Mouse (Mus musculus) ES-E14 (cell line): ENCODE data around the gene Smarcd3. TPM values are rescaled to one million over a fixed set of nuclear protein-coding genes. Genes with fewer than 3 reads are reported as not detected.

Source experiments
- DNase-seq: peaks from one replicate; pipeline ENCODE4 v3.0.0-alpha.2; 2013; ENCODE audit warnings: low read depth, low spot score
- H3K27ac ChIP-seq: 2 replicates; pipeline ENCODE4 v1.5.1; 2012; ENCODE audit warnings: low read depth, mild to moderate bottlenecking, low read length, moderate library complexity, mixed read lengths; ENCODE audit not compliant: poor library complexity, insufficient read depth, severe bottlenecking
- H3K36me3 ChIP-seq: 2 replicates; pipeline ENCODE4 v1.6.1; 2012; ENCODE audit warnings: mild to moderate bottlenecking, low read length, moderate library complexity, mixed read lengths; ENCODE audit not compliant: control insufficient read depth, poor library complexity, insufficient read depth, severe bottlenecking
- H3K4me1 ChIP-seq, 2 experiments: fragments of 150-350 bp in 1 of 2; sonication (generic) in 1 of 2; 2 replicates each; pipeline ENCODE4 v1.6.1; 2012; ENCODE audit warnings: low read length in 2 of 2, mild to moderate bottlenecking in 1 of 2, mixed read lengths in 1 of 2; ENCODE audit not compliant: control insufficient read depth in 2 of 2, insufficient read depth in 2 of 2, poor library complexity in 1 of 2
- H3K4me3 ChIP-seq, 2 experiments: fragments of 150-350 bp in 1 of 2; sonication (generic) in 1 of 2; 2 replicates each; pipeline ENCODE4 v1.5.1; 2012; ENCODE audit warnings: low read length in 2 of 2, low read depth in 1 of 2, mild to moderate bottlenecking in 1 of 2, mixed read lengths in 1 of 2; ENCODE audit not compliant: insufficient read depth in 1 of 2, poor library complexity in 1 of 2, severe bottlenecking in 1 of 2
- H3K9ac ChIP-seq: 2 replicates; pipeline ENCODE4 v1.6.1; 2012; ENCODE audit warnings: low read depth, mild to moderate bottlenecking, low read length, mixed read lengths; ENCODE audit not compliant: poor library complexity, insufficient read depth, severe bottlenecking
- H3K9me3 ChIP-seq: fragments of 150-350 bp; sonication (generic); 2 replicates; pipeline ENCODE4 v1.6.1; 2012; ENCODE audit warnings: low read depth, mild to moderate bottlenecking, low read length; ENCODE audit not compliant: control insufficient read depth, insufficient read depth
- CHD2 ChIP-seq: IDR thresholded peaks from 2 replicates; pipeline ENCODE4 v1.6.1; 2014; ENCODE audit warnings: mild to moderate bottlenecking, low read depth, low read length, inconsistent platforms
- HCFC1 ChIP-seq: IDR thresholded peaks from 2 replicates; pipeline ENCODE4 v1.6.1; 2012; ENCODE audit warnings: low read length, inconsistent platforms, borderline replicate concordance; ENCODE audit not compliant: insufficient read depth
- MAFK ChIP-seq: IDR thresholded peaks from 2 replicates; pipeline ENCODE4 v1.6.1; 2014; ENCODE audit warnings: mild to moderate bottlenecking, low read depth, low read length, inconsistent platforms; ENCODE audit not compliant: insufficient read depth
- ZC3H11A ChIP-seq: IDR thresholded peaks from 2 replicates; pipeline ENCODE4 v1.6.1; 2012; ENCODE audit warnings: low read depth, mild to moderate bottlenecking, inconsistent platforms, low read length, borderline replicate concordance
- ZNF384 ChIP-seq: IDR thresholded peaks from 2 replicates; pipeline ENCODE4 v1.6.1; 2012; ENCODE audit warnings: low read depth, low read length, inconsistent platforms
- in situ Hi-C, 2 experiments: fragments of 600-800 bp; cut with MboI; formaldehyde crosslinking; loops; one replicate each; pipeline ENCODE4 v1.15.1; 2025; ENCODE audit warnings: low sequenced_read_pairs in 2 of 2, inconsistent platforms in 1 of 2; ENCODE audit not compliant: unreplicated experiment in 2 of 2
- total RNA-seq: library from RNA; depleted of rRNA; stranded (reverse); fragments of 300-350 nt; gene quantifications from 2 replicates; pipeline ENCODE4 v1.2.3, GENCODE M21; 2012

Smarcd3 gene
- total RNA-seq, 1 experiment: 4.9 TPM

DNA sequence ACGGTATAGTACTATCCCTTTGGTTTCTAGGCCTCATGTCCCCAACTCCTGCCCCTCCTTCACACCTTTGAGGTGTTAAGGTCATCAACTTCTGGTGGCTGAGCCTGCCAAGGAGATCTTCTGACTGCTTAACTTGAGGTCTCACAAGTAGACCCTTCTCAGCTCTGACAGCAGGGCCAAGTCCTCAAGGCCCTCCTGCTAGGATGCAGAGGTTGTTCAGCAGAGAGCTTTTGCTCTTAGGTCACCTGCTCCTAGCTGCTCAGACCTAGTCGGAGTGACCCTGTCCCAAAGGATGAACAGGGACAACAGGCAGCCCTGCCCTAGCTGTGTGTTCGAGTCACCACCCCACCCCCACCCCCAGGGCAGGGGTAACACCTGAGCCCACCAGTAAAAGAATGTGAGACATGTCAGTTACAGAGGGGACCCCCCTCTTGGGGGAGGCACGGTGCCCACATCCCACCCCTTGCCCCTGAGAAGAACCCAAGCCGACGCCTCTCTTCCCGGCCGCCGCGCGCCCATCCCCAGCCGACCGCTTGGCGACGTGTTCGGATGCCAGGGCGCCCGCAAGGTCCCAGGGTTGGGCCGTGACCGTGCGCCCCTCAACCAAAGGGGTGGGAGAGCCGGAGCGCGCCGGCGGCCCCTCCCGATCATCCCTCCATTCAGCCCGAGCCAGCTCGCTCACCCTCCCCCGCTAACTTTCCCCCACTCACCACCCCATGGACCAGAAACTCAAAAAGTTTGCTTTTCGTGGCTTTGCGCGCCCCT, 23.0 kb downstream of the Smarcd3 start:
- no peak for DNase-seq
- no peak for TF ChIP-seq CHD2
- TF ChIP-seq ZNF384: no peak
- TF ChIP-seq MAFK: no peak
- TF ChIP-seq HCFC1: no peak
- TF ChIP-seq ZC3H11A: no peak
- Histone ChIP-seq H3K36me3 (no peaks in the 10 kb centered on the region), H3K27ac (no peak overlapping the region), H3K4me3 (peak overlapping the region; percentile 61 to 67), H3K4me1 (peaks cover 4 to 17% of the 10 kb centered on the region in 2 experiments; a peak in 3 of 4 replicates), H3K9me3 (no peaks in the 10 kb centered on the region), H3K9ac (peak overlapping the region; percentile 68)
- in situ Hi-C loops: no loop called here

DNA sequence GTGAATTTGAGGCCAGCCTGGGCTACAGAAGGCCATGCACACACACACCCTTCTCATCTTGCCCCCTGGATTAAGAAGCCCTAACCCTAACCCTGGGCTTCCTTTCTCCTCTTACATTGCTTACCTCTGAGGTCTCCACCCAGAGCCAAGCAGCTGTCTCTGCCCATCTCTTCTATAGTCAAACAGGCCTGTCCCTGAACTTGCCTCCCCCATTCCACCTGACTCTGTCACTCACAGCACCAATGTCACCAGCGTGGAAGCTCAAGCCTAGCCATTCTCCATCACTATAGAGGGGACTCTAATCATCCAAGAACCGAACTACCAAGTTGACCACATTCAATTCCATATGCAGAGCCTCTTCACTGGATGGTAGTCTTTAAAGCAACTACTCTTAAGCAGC, 24.0 kb downstream of the Smarcd3 start:
- no peak overlapping the region for H3K27ac ChIP-seq
- H3K9ac ChIP-seq: no peak overlapping the region
- in situ Hi-C loops: no loop called here
- no peak overlapping the region for H3K4me3 ChIP-seq
- DNase-seq: no peak
- peaks cover 4 to 19% of the 10 kb centered on the region in 2 experiments; a peak in 3 of 4 replicates for H3K4me1 ChIP-seq
- H3K36me3 ChIP-seq: no peaks in the 10 kb centered on the region
- no peaks in the 10 kb centered on the region for H3K9me3 ChIP-seq
- TF ChIP-seq HCFC1 (no peak), ZNF384 (no peak), CHD2 (no peak), MAFK (no peak), ZC3H11A (no peak)

DNA sequence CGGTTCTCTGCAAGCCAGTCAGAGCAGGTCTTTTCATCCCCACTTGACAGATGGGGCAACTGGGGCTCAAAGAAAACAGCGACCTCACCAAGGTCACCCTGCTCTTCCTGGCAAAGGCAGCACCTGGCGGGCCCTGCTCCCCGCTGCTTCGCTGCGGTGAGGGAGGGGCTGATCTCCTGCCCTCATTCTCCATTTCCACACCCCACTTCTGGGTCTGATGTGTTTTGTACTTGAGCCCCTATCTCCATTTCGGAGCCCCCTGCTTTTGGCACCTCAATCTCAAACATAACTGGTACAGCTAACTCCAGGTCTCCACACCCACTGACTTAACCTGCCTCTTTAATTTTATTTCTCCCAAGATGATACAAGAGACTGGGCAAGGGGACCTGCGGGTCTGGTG, 25.1 kb downstream of the Smarcd3 start:
- Histone ChIP-seq H3K4me3 (peak overlapping the region; percentile 60 to 66; a peak in 3 of 4 replicates), H3K9ac (no peak overlapping the region), H3K36me3 (no peaks in the 10 kb centered on the region), H3K9me3 (no peaks in the 10 kb centered on the region), H3K4me1 (peaks cover 4 to 16% of the 10 kb centered on the region in 2 experiments; a peak in 3 of 4 replicates), H3K27ac (no peak overlapping the region)
- no peak for DNase-seq
- TF ChIP-seq ZC3H11A (no peak), CHD2 (no peak), MAFK (no peak), ZNF384 (no peak), HCFC1 (no peak)
- in situ Hi-C loops: no loop called here

DNA sequence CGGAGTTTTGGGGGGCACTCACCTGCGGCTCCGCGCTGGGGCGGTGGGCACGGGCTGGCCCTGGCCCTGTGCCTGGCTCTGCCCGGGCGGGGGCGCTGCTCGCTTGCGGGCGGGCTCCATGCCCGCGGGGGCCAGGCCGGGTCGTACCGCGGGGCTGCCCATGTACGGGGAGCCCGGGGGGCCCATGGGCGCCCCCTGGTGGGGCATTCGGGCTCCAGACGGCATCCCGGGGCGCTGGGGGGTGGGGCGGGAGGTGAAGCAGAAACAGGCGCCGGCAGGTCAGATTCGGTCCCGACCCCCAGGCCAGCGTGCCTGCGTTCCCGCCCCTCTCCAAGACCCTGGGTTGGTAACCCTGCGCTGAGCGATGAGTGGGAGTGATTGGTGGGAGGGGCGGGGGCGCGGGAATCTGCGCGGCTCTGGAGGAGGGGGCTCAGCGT, 25.6 kb downstream of the Smarcd3 start:
- Histone ChIP-seq H3K9me3 (no peaks in the 10 kb centered on the region), H3K4me3 (peak overlapping the region; percentile 60 to 66), H3K27ac (no peak overlapping the region), H3K36me3 (no peaks in the 10 kb centered on the region), H3K4me1 (peaks cover 4 to 16% of the 10 kb centered on the region in 2 experiments; a peak in 3 of 4 replicates), H3K9ac (peak overlapping the region; percentile 55)
- in situ Hi-C loops: no loop called here
- TF ChIP-seq CHD2 (no peak), ZC3H11A (no peak), HCFC1 (no peak), MAFK (no peak), ZNF384 (no peak)
- DNase-seq: no peak
